Mouse (Mus musculus): ENCODE results near the gene Rbm18. TPM values are rescaled to one million over a fixed set of nuclear protein-coding genes. Genes with fewer than 3 reads are reported as not detected.

Gene Rbm18
- polyA plus RNA-seq, 1 experiment from 2014 or later, result 28.9 TPM

DNA sequence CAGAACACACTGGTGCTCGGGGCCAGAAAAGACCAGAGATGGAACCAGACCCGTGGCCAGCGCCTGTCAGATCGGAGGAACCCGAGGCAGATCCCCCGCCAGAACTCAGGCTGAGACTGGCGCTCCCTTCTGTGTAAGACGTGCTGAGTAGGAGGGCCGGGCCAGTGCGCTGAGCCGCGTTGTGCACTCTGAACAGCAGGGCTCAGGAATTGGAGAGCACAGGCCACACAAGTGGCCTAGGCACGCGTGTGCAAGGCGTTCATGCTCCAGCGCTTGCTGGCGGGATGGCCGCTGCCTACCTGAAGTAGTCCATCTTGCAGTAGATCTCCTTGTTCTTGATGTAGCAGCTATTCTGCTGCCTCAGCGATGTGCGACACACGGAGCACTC lies 34.0 kb downstream of the Rbm18 start:
- peak overlapping the region; percentile 66 for H3K4me2 ChIP-seq (replicated peaks; ENCODE audit: low read depth)
- H3K9me3 ChIP-seq (ENCODE audit: control insufficient read depth), result no peaks in the 10 kb centered on the region
- WGBS, result 2% methylated on average over 21 of the region's 21 CpGs
- no peaks in the 10 kb centered on the region for H3K36me3 ChIP-seq (ENCODE audit: control insufficient read depth, insufficient read depth)
- H3K9ac ChIP-seq (ENCODE audit: low read depth, low read length), result no peak overlapping the region
- TF ChIP-seq CTCF (IDR thresholded peaks at IDR 0.05; ENCODE audit: low read depth), result no peak
- no peak for ATAC-seq
- 0 out of 2 replicates have a peak overlapping the region, but pooled peaks have one; percentile 43 for H3K4me3 ChIP-seq (ENCODE audit: low read depth, low read length)
- no peaks in the 10 kb centered on the region for H3K4me1 ChIP-seq (replicated peaks; ENCODE audit: control insufficient read depth, insufficient read depth, low read length)
- peaks cover 94% of the 10 kb centered on the region for H3K27me3 ChIP-seq (replicated peaks; ENCODE audit: control insufficient read depth, insufficient read depth, low read length)
- H3K27ac ChIP-seq (ENCODE audit: low read depth, low read length), result no peak overlapping the region

GRCm38 (mm10) chr2:36101866-36102558 lies 34.6 kb downstream of the Rbm18 start:
- peaks cover 95% of the 10 kb centered on the region for H3K27me3 ChIP-seq (replicated peaks; ENCODE audit: control insufficient read depth, insufficient read depth, low read length)
- no peak for TF ChIP-seq CTCF (IDR thresholded peaks at IDR 0.05; ENCODE audit: low read depth)
- no peaks in the 10 kb centered on the region for H3K9me3 ChIP-seq (ENCODE audit: control insufficient read depth)
- H3K9ac ChIP-seq (ENCODE audit: low read depth, low read length), result no peak overlapping the region
- WGBS, result 5% methylated on average over 28 of the region's 28 CpGs
- no peak for ATAC-seq
- no peak overlapping the region for H3K27ac ChIP-seq (ENCODE audit: low read depth, low read length)
- peak overlapping the region; percentile 66 for H3K4me2 ChIP-seq (replicated peaks; ENCODE audit: low read depth)
- H3K4me3 ChIP-seq (ENCODE audit: low read depth, low read length), result 0 out of 2 replicates have a peak overlapping the region, but pooled peaks have one; percentile 43
- no peaks in the 10 kb centered on the region for H3K36me3 ChIP-seq (ENCODE audit: control insufficient read depth, insufficient read depth)
- H3K4me1 ChIP-seq (replicated peaks; ENCODE audit: control insufficient read depth, insufficient read depth, low read length), result no peaks in the 10 kb centered on the region

DNA sequence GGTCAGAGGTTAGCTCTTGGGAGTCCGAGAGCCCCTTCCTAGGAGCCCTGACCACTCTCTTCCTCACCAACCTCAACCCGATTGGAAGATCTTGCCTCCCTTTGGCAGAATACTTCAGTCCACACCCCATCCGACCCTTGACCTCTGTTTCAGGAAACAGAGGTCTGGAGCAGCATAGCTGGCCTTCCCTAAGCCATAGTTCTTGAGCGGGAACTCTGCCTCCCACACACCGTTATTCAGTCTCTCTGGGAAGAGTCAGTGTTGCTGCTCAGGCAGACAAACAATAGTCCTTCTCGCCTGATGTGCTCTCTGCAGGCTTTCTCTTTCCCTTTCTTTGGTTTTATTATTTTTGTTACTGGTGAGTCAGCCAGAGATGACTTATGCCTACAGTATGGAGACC lies 36.8 kb downstream of the Rbm18 start:
- H3K36me3 ChIP-seq (ENCODE audit: control insufficient read depth, insufficient read depth), result no peaks in the 10 kb centered on the region
- no peaks in the 10 kb centered on the region for H3K4me1 ChIP-seq (replicated peaks; ENCODE audit: control insufficient read depth, insufficient read depth, low read length)
- no peak for ATAC-seq
- TF ChIP-seq CTCF (IDR thresholded peaks at IDR 0.05; ENCODE audit: low read depth), result no peak
- H3K9me3 ChIP-seq (ENCODE audit: control insufficient read depth), result no peaks in the 10 kb centered on the region
- 22% methylated on average over 6 of the region's 6 CpGs for WGBS
- no peak overlapping the region for H3K4me3 ChIP-seq (ENCODE audit: low read depth, low read length)
- no peak overlapping the region for H3K9ac ChIP-seq (ENCODE audit: low read depth, low read length)
- peaks cover 97% of the 10 kb centered on the region for H3K27me3 ChIP-seq (replicated peaks; ENCODE audit: control insufficient read depth, insufficient read depth, low read length)
- no peak overlapping the region for H3K27ac ChIP-seq (ENCODE audit: low read depth, low read length)
- no peak overlapping the region for H3K4me2 ChIP-seq (replicated peaks; ENCODE audit: low read depth)

GRCm38 (mm10) chr2:36098021-36098420 lies 38.6 kb downstream of the Rbm18 start:
- Histone ChIP-seq H3K27me3 (replicated peaks; ENCODE audit: control insufficient read depth, insufficient read depth, low read length) (peaks cover 97% of the 10 kb centered on the region), H3K4me3 (ENCODE audit: low read depth, low read length) (no peak overlapping the region), H3K9ac (ENCODE audit: low read depth, low read length) (no peak overlapping the region), H3K27ac (ENCODE audit: low read depth, low read length) (no peak overlapping the region), H3K36me3 (ENCODE audit: control insufficient read depth, insufficient read depth) (no peaks in the 10 kb centered on the region), H3K4me2 (replicated peaks; ENCODE audit: low read depth) (no peak overlapping the region), H3K9me3 (ENCODE audit: control insufficient read depth) (no peaks in the 10 kb centered on the region), H3K4me1 (replicated peaks; ENCODE audit: control insufficient read depth, insufficient read depth, low read length) (no peaks in the 10 kb centered on the region)
- no peak for TF ChIP-seq CTCF (IDR thresholded peaks at IDR 0.05; ENCODE audit: low read depth)
- WGBS, result 14% methylated on average over 5 of the region's 5 CpGs
- ATAC-seq, result no peak

- peaks cover 97% of the 10 kb centered on the region for H3K27me3 ChIP-seq (replicated peaks; ENCODE audit: control insufficient read depth, insufficient read depth, low read length)
- no peak overlapping the region for H3K9ac ChIP-seq (ENCODE audit: low read depth, low read length)
- WGBS, result 10% methylated on average over 18 of the region's 18 CpGs
- ATAC-seq, result no peak
- H3K27ac ChIP-seq (ENCODE audit: low read depth, low read length), result no peak overlapping the region
- no peaks in the 10 kb centered on the region for H3K9me3 ChIP-seq (ENCODE audit: control insufficient read depth)
- H3K4me2 ChIP-seq (replicated peaks; ENCODE audit: low read depth), result no peak overlapping the region
- no peaks in the 10 kb centered on the region for H3K4me1 ChIP-seq (replicated peaks; ENCODE audit: control insufficient read depth, insufficient read depth, low read length)
- no peaks in the 10 kb centered on the region for H3K36me3 ChIP-seq (ENCODE audit: control insufficient read depth, insufficient read depth)
- no peak overlapping the region for H3K4me3 ChIP-seq (ENCODE audit: low read depth, low read length)
- TF ChIP-seq CTCF (IDR thresholded peaks at IDR 0.05; ENCODE audit: low read depth), result no peak
Measured at GRCm38 (mm10) chr2:36097129-36097815, 39.3 kb downstream of the Rbm18 start.

GRCm38 (mm10) chr2:36093914-36094475 lies 42.6 kb downstream of the Rbm18 start:
- H3K4me2 ChIP-seq (replicated peaks; ENCODE audit: low read depth), result no peak overlapping the region
- ATAC-seq, result no peak
- TF ChIP-seq CTCF (IDR thresholded peaks at IDR 0.05; ENCODE audit: low read depth), result no peak

More at GRCm38 (mm10) chr2:36093914-36094475, 42.6 kb downstream of the Rbm18 start:
- 0 out of 2 replicates have a peak, but pooled peaks cover 5% of the 10 kb centered on the region for H3K4me1 ChIP-seq (replicated peaks; ENCODE audit: control insufficient read depth, insufficient read depth, low read length)
- H3K4me3 ChIP-seq (ENCODE audit: low read depth, low read length), result no peak overlapping the region
- no peak overlapping the region for H3K9ac ChIP-seq (ENCODE audit: low read depth, low read length)
- no peaks in the 10 kb centered on the region for H3K9me3 ChIP-seq (ENCODE audit: control insufficient read depth)
- H3K36me3 ChIP-seq (ENCODE audit: control insufficient read depth, insufficient read depth), result no peaks in the 10 kb centered on the region
- H3K27ac ChIP-seq (ENCODE audit: low read depth, low read length), result no peak overlapping the region
- WGBS, result 13% methylated on average over 31 of the region's 31 CpGs
- H3K27me3 ChIP-seq (replicated peaks; ENCODE audit: control insufficient read depth, insufficient read depth, low read length), result peaks cover 98% of the 10 kb centered on the region

Data from intestine, postnatal 0 days (tissue).